In genomic region chr9:66155534-66155933, GRCm38 (mm10) we compare ENCODE assay signal across 15 mouse cellular contexts. TPM values are rescaled to one million over a fixed set of nuclear protein-coding genes. Genes with fewer than 3 reads are reported as not detected.
A peak's percentile ranks its signal among the peaks of the same experiment; 100 is the strongest.
DNase-seq lines count a peak whose midpoint lies in the region; ATAC-seq and TF ChIP-seq lines count a peak whose summit lies in the region.
"Had no signal": no experiment of that assay in that cellular context is flagged by ENCODE, and none has a peak within 500 bp of the region (broad histone marks: within the 10 kb centered on the region; RNA-seq: fewer than 3 reads in every experiment).

No protein-coding gene starts in this region.

- no peak overlapping the region for H3K9ac ChIP-seq in lung, postnatal 0 days (replicated peaks; ENCODE audit: low read depth)
- H3K9ac ChIP-seq: forebrain, embryonic 15.5 days; limb, embryonic 15.5 days had no signal

- H3K36me3 ChIP-seq in kidney, adult 2 months (ENCODE audit: control insufficient read depth, insufficient read depth, low read length): no peaks in the 10 kb centered on the region
- H3K36me3 ChIP-seq in lung, postnatal 0 days (ENCODE audit: insufficient read depth, low read length): no peaks in the 10 kb centered on the region
- no peaks in the 10 kb centered on the region for H3K36me3 ChIP-seq in thymus, adult 2 months (ENCODE audit: control insufficient read depth, insufficient read depth, low read length)
- H3K36me3 ChIP-seq in embryonic facial prominence, embryonic 10.5 days (replicated peaks): no peaks in the 10 kb centered on the region
- H3K36me3 ChIP-seq: forebrain, embryonic 15.5 days; limb, embryonic 15.5 days had no signal

- TF ChIP-seq EP300 in lung, postnatal 0 days (IDR thresholded peaks at IDR 0.05): no peak

- no peaks in the 10 kb centered on the region for H3K4me1 ChIP-seq in kidney, adult 2 months (ENCODE audit: control insufficient read depth, insufficient read depth, low read length)
- peaks cover 7% of the 10 kb centered on the region for H3K4me1 ChIP-seq in lung, postnatal 0 days (ENCODE audit: insufficient read depth, low read depth, low read length)
- peaks cover 8% of the 10 kb centered on the region for H3K4me1 ChIP-seq in thymus, adult 2 months (replicated peaks; ENCODE audit: control insufficient read depth, insufficient read depth, low read length)
- H3K4me1 ChIP-seq in embryonic facial prominence, embryonic 10.5 days: peaks cover 29% of the 10 kb centered on the region

- no peak overlapping the region for H3K4me2 ChIP-seq in lung, postnatal 0 days (replicated peaks; ENCODE audit: low read depth, low read length)
- H3K4me2 ChIP-seq: forebrain, embryonic 15.5 days; limb, embryonic 15.5 days had no signal

- no peaks in the 10 kb centered on the region for H3K27me3 ChIP-seq in kidney, adult 2 months (replicated peaks; ENCODE audit: control insufficient read depth, insufficient read depth, low read length)
- peaks cover 10% of the 10 kb centered on the region; the same call in 1 of the 2 replicates for H3K27me3 ChIP-seq in lung, postnatal 0 days (replicated peaks; ENCODE audit: insufficient read depth, low read length)
- H3K27me3 ChIP-seq in thymus, adult 2 months (ENCODE audit: control insufficient read depth, insufficient read depth, low read length): peaks cover 2% of the 10 kb centered on the region; the same call in 1 of the 2 replicates
- peaks cover 61% of the 10 kb centered on the region for H3K27me3 ChIP-seq in embryonic facial prominence, embryonic 10.5 days (replicated peaks; ENCODE audit: low read depth, poor library complexity, severe bottlenecking)

- ATAC-seq in lung, postnatal 0 days: no peak
- ATAC-seq: forebrain, embryonic 15.5 days had no signal

- H3K27ac ChIP-seq in kidney, adult 2 months (ENCODE audit: insufficient read depth, low read depth, low read length): no peak overlapping the region
- H3K27ac ChIP-seq in lung, postnatal 0 days (ENCODE audit: low read length): no peak overlapping the region
- no peak overlapping the region for H3K27ac ChIP-seq in thymus, adult 2 months (ENCODE audit: control insufficient read depth, insufficient read depth, low read length)
- H3K27ac ChIP-seq in embryonic facial prominence, embryonic 10.5 days (replicated peaks): no peak overlapping the region
- H3K27ac ChIP-seq: forebrain, embryonic 15.5 days; limb, embryonic 15.5 days had no signal

- no peaks in the 10 kb centered on the region for H3K9me3 ChIP-seq in lung, postnatal 0 days (ENCODE audit: low read length)
- 0 out of 2 replicates have a peak, but pooled peaks cover 4% of the 10 kb centered on the region for H3K9me3 ChIP-seq in embryonic facial prominence, embryonic 10.5 days
- H3K9me3 ChIP-seq: forebrain, embryonic 15.5 days; limb, embryonic 15.5 days had no signal

- H3K4me3 ChIP-seq in kidney, adult 2 months (ENCODE audit: insufficient read depth, low read depth, low read length): no peak overlapping the region
- H3K4me3 ChIP-seq in lung, postnatal 0 days (ENCODE audit: low read depth, low read length): no peak overlapping the region
- H3K4me3 ChIP-seq in thymus, adult 2 months (ENCODE audit: control insufficient read depth, insufficient read depth, low read length): no peak overlapping the region
- no peak overlapping the region for H3K4me3 ChIP-seq in embryonic facial prominence, embryonic 10.5 days
- H3K4me3 ChIP-seq: forebrain, embryonic 15.5 days; limb, embryonic 15.5 days had no signal

- no peak for TF ChIP-seq CTCF in kidney, adult 2 months (conservative IDR thresholded peaks at IDR 0.05; ENCODE audit: insufficient read depth, insufficient read length, low read depth, low read length)
- TF ChIP-seq CTCF in lung, postnatal 0 days (IDR thresholded peaks at IDR 0.05): peak; percentile 46
- no peak for TF ChIP-seq CTCF in thymus, adult 2 months (IDR thresholded peaks at IDR 0.05; ENCODE audit: borderline replicate concordance, control insufficient read depth, extremely low read depth, insufficient read depth, low read length, poor library complexity)

- no peak for TF ChIP-seq POLR2A in kidney, adult 2 months (IDR thresholded peaks at IDR 0.05; ENCODE audit: low read depth, low read length)
- no peak for TF ChIP-seq POLR2A in thymus, adult 2 months (IDR thresholded peaks at IDR 0.05; ENCODE audit: control insufficient read depth, extremely low read depth, insufficient read depth, low read length, poor library complexity)

- peak; percentile 12 for DNase-seq in kidney, adult 2 months
- DNase-seq in kidney, adult 9 months: no peak
- DNase-seq in lung, postnatal 0 days (ENCODE audit: low spot score): no peak
- no peak for DNase-seq in lung, adult 18-20 months
- DNase-seq in NIH3T3 (ENCODE audit: low read depth): peak; percentile 34
- no peak for DNase-seq in thymus, adult 2 months
- DNase-seq in embryonic facial prominence, embryonic 10.5 days (ENCODE audit: low spot score): no peak
- DNase-seq: cerebellum, adult 11 months; cerebellum, postnatal 25 days; heart, adult 18-20 months; kidney, postnatal 14 days; right cerebral cortex, adult 18-20 months; thymus, postnatal 14 days had no signal

- WGBS in kidney, adult 2 months: 96% methylated on average over 1 of the region's 1 CpGs
- WGBS in lung, postnatal 0 days: 88% methylated on average over 1 of the region's 1 CpGs
- WGBS in thymus, adult 2 months: 74% methylated on average over 1 of the region's 1 CpGs
- WGBS in embryonic facial prominence, embryonic 10.5 days: 88% methylated on average over 1 of the region's 1 CpGs

RNA-seq across cellular contexts. Expression of gene Dapk2, which starts 2.5 kb away (rescaled TPM):
- 10.8 and 11.8 TPM in 2 replicates for polyA plus RNA-seq in kidney, adult 2 months (2012; rRNA removed)
- 60.9 and 66.6 TPM in 2 replicates for polyA plus RNA-seq in lung, postnatal 0 days (2015; fragmentation: Nextera tagmentation; extraction: Ambion mirVana)
- 3.4 and 5.1 TPM in 2 replicates for polyA plus RNA-seq in thymus, adult 2 months (2012; rRNA removed)
- polyA plus RNA-seq in embryonic facial prominence, embryonic 10.5 days (2016; fragmentation: Nextera tagmentation; extraction: Ambion mirVana): 5.3 and 5.8 TPM in 2 replicates

RNA-seq across cellular contexts. Expression of gene Ciao2a, which starts 29.1 kb away (rescaled TPM):
- 23.3 and 39.9 TPM in 2 replicates for polyA plus RNA-seq in kidney, adult 2 months (2012; rRNA removed)
- 110 and 111 TPM in 2 replicates for polyA plus RNA-seq in lung, postnatal 0 days (2015; fragmentation: Nextera tagmentation; extraction: Ambion mirVana)
- 16.4 and 16.9 TPM in 2 replicates for polyA plus RNA-seq in thymus, adult 2 months (2012; rRNA removed)
- 159 and 162 TPM in 2 replicates for polyA plus RNA-seq in embryonic facial prominence, embryonic 10.5 days (2016; fragmentation: Nextera tagmentation; extraction: Ambion mirVana)

RNA-seq across cellular contexts. Expression of gene Snx1, which starts 29.1 kb away (rescaled TPM):
- polyA plus RNA-seq in kidney, adult 2 months (2012; rRNA removed): 74.3 and 76.7 TPM in 2 replicates
- 108 and 112 TPM in 2 replicates for polyA plus RNA-seq in lung, postnatal 0 days (2015; fragmentation: Nextera tagmentation; extraction: Ambion mirVana)
- polyA plus RNA-seq in thymus, adult 2 months (2012; rRNA removed): 55.3 and 59.1 TPM in 2 replicates
- polyA plus RNA-seq in embryonic facial prominence, embryonic 10.5 days (2016; fragmentation: Nextera tagmentation; extraction: Ambion mirVana): 124 and 129 TPM in 2 replicates

Comparison
In these comparisons a context has a peak if more than half of its experiments do, and no peak if none do; other contexts are left out.
1. DNase-seq: peak in kidney, adult 2 months (single experiment) and NIH3T3 (single experiment); none in kidney, adult 9 months (single experiment), lung, postnatal 0 days (single experiment), lung, adult 18-20 months (0 of 2), thymus, adult 2 months (single experiment) and embryonic facial prominence, embryonic 10.5 days (single experiment).